Mouse (Mus musculus): ENCODE results near the gene Vps72.
"Not testable (repeated sequence)": the region's sequence is repeated elsewhere in the genome, so short reads cannot be mapped to it uniquely, and the experiment has no call there.

The Vps72 gene

GRCm38 (mm10) chr3:95110911-95111726 lies at the start of gene Vps72:
Gene Vps72 (plus strand): TSS chr3:95111022.
- peak; percentile 85 for DNase-seq (ENCODE audit: low spot score)

DNA sequence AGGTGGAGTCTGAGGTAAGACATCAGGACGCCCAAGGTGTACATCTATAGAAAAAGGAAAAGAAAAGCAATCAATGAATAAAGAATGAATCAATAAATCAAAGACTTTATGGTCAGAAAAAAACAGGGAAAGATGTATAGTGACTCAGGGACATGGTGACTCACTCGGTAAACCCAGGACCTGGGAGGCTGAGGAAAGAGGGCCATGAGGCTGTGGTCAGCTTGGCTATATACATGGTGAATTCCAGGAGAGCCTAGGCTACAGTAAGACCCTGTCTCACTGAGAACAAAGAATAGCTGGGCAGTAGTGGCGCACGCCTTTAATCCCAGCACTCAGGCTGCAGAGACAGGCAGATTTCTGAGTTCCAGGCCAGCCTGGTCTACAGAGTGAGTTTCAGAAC lies 47.1 kb upstream of the Vps72 start:
- no peak for DNase-seq (ENCODE audit: low spot score)

- no peak for DNase-seq (ENCODE audit: low spot score)
Observed at GRCm38 (mm10) chr3:95065553-95065952, 45.3 kb upstream of the Vps72 start.

- DNase-seq (ENCODE audit: low spot score): no peak
Observed at GRCm38 (mm10) chr3:95066095-95066494, 44.7 kb upstream of the Vps72 start.

GRCm38 (mm10) chr3:95066570-95066969 lies 44.3 kb upstream of the Vps72 start:
- DNase-seq (ENCODE audit: low spot score): no peak

- DNase-seq (ENCODE audit: low spot score): no peak
Observed at GRCm38 (mm10) chr3:95071606-95072005, 39.2 kb upstream of the Vps72 start.

GRCm38 (mm10) chr3:95088071-95088470 lies 22.8 kb upstream of the Vps72 start:
- no peak for DNase-seq (ENCODE audit: low spot score)

DNA sequence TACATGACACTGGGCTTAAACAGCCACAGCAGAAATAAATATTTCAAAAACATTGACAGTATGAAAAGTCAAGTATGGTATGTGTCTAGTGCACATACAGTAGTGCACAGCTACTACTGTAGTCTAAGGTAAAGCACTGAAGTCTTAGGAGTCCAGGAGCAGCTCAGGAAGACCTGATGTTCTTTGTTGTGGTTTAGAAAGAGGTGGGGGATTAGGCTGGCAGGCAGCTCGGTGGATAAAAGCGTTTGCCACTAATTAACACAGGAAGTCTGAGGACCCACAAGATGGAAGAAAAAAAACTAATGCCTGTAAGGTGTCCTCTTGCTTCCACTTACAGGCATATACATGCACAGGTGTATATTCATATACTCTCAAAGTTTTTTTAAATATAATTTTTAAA lies 10.0 kb upstream of the Vps72 start:
- no peak for DNase-seq (ENCODE audit: low spot score)

DNA sequence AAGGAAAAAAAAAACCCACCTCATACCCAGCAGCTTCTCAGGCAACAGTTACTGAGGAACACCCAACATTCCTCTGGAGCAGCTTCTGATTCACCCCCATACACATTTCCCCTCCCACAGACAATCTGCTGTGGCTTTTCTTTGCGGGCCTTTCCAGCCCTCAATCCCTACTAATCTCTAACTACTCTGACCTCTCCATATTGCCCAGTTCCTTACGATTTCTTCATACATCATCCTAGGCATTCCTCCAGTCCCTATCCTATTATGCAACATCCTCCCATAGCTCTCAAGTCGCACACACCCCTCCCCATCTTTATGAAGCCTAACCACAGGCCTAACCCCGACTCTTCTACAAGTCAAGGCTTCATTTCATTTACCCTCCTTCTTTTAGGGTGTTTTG lies 5.7 kb upstream of the Vps72 start:
- DNase-seq (ENCODE audit: low spot score): no peak

DNA sequence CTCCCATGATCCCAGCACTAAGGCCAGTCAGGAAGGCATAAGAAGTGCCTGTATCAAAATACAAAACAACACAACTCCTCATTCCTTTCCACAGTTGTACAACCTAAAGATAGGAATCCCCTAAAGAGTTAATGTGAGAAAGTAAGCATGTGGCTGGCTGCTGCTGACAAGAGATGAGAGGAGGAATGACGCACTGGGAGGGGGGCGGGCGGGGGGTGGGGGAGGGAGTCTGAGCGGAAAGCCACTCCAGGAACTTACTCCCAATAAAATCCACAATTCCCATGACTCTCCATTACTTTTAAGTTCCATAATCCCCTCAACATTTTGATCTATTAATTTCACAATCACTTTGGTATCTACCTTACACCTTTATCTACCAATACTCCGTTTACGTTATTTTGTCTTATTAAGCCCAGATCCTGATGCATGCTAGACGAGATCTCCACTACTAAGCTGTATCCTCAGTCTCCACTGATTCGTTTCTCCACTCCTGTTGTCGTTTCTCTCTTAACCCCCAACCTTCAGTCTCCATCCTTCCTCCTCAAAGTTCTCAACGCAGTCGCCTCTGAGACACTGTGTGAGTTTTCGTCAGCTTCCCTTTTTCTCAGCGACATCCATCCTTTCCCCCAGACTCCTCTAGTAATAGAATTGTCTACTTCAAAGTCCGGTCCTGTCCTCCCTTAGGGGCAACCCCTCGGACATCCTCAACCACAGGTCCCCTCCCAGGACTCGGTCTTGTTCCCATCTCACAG lies 5.1 kb upstream of the Vps72 start:
- no peak for DNase-seq (ENCODE audit: low spot score)

DNA sequence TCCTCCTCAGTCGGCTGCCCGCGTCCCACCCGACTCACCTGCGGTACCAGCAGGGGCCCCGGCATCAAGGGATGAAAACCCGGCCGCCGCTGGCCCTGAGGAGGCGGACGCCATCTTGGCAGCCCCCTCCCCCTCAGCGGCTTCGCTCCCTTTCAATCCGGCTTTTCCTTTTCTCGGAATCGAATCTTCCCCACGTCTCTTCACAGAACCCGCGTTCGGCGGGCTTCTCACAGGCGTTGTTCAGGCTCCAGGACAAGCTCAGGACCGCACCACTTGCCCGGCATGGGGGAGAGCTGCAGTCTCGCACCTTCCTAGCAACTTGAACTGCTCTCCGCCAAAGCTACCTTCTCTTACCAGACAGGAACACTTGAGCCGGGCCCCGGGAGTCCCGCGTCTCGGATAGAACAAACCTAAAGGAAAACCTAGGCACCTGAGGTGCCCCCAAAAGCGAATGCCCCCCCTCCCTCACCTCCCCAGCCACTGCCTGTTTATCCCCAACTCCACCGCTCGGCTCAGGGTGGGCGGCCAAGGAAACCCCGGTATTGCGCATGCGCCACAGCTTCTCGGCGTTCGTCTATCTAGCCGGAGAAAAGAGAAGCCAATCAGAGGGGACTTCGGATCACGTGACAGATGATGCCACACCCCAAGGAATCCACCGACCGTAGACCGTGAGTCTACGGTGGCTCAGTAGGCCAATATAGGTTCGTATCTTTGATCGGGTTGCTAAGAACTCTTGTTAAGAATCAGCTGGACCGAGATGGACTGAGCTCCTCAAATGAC lies 4.3 kb upstream of the Vps72 start, which contains the start of gene Pip5k1a:
Gene Pip5k1a, minus strand, starts transcription at position 593 of the 780 bp plus-strand sequence.
- peak; percentile 81 for DNase-seq (ENCODE audit: low spot score)

DNA sequence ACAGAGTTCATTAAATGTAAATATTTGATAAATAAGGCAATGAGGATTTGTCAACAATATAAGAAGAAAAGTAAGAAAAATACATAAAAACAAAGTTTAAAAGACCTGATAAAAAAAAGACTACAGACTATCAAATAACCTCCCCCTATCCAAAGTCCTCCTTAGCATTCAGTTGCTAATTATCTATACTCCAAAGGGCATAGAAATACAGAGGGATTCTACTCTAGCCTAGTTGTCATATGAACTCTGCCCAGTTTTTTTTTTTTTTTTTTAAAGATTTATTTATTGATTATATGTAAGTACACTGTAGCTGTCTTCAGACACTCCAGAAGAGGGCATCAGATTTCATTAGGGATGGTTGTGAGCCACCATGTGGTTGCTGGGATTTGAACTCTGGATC lies 3.5 kb upstream of the Vps72 start:
- not testable (repeated sequence) for DNase-seq (ENCODE audit: low spot score)

GRCm38 (mm10) chr3:95107898-95108297 lies 2.9 kb upstream of the Vps72 start:
- no peak for DNase-seq (ENCODE audit: low spot score)

DNA sequence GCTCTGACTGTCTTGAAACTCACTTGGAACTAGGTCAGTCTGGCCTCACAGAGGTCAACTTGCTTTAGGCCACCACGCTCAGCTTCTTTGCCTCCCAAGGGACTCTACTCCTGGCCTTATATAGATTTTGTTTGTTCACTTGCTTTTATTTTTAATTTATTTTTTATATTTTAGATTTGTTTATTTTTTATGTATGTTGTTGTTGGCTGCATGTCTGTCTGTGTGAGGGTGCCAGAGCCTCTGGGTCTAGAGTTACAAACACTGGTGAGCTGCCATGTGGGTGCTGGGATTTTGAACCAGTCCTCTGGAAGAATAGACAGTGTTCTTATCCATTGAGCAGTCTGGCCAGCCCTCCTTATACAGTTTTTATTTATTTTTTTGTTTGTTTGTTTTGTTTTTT lies 1.9 kb downstream of the Vps72 start:
- DNase-seq (ENCODE audit: low spot score): no peak

- DNase-seq (ENCODE audit: low spot score): no peak
Observed at GRCm38 (mm10) chr3:95117751-95118150, 6.9 kb downstream of the Vps72 start.

- DNase-seq (ENCODE audit: low spot score): no peak
Observed at GRCm38 (mm10) chr3:95121580-95121979, 10.8 kb downstream of the Vps72 start.

DNA sequence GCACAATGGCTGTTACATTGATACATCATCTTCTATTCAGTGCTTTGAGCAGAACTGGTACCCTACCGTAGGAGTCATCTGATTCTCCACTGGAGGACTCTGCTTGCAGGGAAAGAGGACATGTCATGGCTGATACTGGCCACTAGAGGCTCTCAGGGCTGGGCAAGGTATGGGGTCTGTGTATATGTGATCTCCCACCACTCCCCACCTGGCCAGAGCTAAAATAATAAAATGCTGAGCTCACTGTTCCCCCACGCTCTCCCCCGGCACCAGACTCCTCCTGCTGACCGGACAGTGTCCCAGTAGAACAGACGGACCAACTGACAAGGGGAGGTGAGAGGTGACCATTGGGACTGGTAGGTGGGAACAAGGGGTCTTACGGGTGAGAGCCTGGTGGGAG lies 13.4 kb downstream of the Vps72 start, which contains the start of gene Tmod4:
Gene Tmod4, plus strand, starts transcription at position 231 of the 400 bp plus-strand sequence.
- DNase-seq (ENCODE audit: low spot score): no peak

- peak; percentile 40 for DNase-seq (ENCODE audit: low spot score)
Observed at GRCm38 (mm10) chr3:95124972-95125371, 14.2 kb downstream of the Vps72 start.

DNA sequence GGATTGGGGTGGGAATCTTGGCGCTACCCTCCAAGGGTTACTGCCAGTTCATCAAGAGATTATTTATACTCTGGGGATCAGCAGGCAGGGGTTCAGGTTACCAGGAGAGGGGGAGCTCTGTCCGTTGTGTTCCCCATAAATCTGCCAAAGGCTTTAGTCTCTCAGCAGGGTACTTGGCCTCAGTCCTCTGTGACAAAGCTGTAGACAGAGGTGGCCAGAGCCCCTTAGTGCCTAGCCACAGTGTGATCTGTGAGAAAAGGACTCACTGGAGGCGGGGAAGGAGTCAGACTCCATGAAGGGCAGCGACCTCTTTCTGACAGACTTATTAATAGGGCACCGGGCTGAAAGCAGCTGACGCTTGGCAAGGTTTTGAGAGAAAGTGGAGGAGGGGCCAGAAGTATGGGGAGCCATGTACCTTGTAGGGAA lies 18.4 kb downstream of the Vps72 start:
- DNase-seq (ENCODE audit: low spot score): no peak

- DNase-seq (ENCODE audit: low spot score): no peak
Observed at GRCm38 (mm10) chr3:95130081-95130480, 19.3 kb downstream of the Vps72 start.

DNA sequence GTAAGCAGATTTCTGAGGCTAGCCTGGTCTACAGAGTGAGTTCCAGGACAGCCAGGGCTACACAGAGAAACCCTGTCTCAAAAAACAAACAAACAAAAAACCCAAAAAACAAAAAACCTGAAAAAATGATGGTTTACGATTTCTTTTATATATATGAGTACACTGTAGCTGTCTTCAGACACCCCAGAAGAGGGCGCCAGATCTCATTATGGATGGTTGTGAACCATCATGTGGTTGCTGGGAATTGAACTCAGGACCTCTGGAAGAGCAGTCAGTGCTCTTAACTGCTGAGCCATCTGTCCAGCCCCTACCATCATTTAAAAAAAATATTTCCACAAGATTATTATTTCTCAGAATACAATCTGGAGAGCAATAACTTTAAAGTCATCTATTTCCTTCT lies 21.6 kb downstream of the Vps72 start:
- not testable (repeated sequence) for DNase-seq (ENCODE audit: low spot score)

GRCm38 (mm10) chr3:95133176-95133575 lies 22.4 kb downstream of the Vps72 start:
- no peak for DNase-seq (ENCODE audit: low spot score)
